Comparison of ENCODE assay signal across 7 mouse cellular contexts in the genomic region with DNA sequence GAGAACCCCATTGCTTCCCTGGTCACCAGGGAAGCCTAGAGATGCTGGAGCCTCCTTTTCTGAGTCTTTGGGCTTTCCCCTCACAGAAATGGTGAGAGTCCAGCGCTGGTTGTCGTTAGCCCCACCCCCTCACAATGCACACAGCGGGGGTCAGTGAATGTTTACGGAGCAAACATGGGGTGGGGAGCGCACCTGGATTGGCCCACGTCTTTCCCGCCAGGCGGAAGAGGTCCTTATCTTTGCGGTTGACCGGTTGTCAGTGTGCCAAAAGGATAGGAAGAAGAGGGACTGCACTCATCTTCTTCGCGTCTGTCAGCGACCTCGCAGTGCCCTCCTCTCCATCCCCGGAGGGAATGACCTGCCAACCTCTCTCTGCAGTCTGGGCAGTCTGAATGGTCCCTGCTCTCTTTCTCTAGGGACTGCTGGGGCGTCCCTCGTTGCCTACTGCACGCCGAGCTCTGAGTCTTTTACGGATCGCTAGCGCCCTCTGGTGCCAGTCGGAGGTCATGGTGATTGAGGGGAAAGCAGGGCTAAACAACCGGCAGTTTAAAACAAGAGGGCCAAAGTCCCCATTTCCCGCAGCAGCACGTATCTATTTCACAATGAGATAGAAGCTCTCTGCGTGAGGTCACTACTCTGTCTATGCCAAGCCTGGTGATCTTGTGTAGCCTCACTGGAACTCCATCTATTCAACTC. TPM values are rescaled to one million over a fixed set of nuclear protein-coding genes. Genes with fewer than 3 reads are reported as not detected.
DNase-seq lines count a peak whose midpoint lies in the region; ATAC-seq and TF ChIP-seq lines count a peak whose summit lies in the region.

No protein-coding gene starts in this region.

- peak; percentile 97 for TF ChIP-seq CTCF in intestine, postnatal 0 days (IDR thresholded peaks at IDR 0.05; ENCODE audit: low read depth)
- TF ChIP-seq CTCF in small intestine, adult 2 months (IDR thresholded peaks at IDR 0.05; ENCODE audit: extremely low read depth, insufficient read length, insufficient replicate concordance, low read depth, low read length) = peak; percentile 95; the same call in 1 of the 2 replicates

- peak; percentile 79 for ATAC-seq in granulocyte monocyte progenitor cell, adult 5-6 weeks (replicated peaks; ENCODE audit: poor library complexity, severe bottlenecking)
- ATAC-seq in intestine, postnatal 0 days = peak; percentile 75
- ATAC-seq in midbrain, embryonic 13.5 days = peak; percentile 62

- H3K4me3 ChIP-seq in intestine, postnatal 0 days (ENCODE audit: low read depth, low read length) = 0 out of 2 replicates have a peak overlapping the region, but pooled peaks have one; percentile 11
- H3K4me3 ChIP-seq in limb, embryonic 10.5 days = peak overlapping the region; percentile 29
- H3K4me3 ChIP-seq in midbrain, embryonic 13.5 days (replicated peaks) = peak overlapping the region; percentile 28
- peak overlapping the region; percentile 40 for H3K4me3 ChIP-seq in small intestine, adult 2 months (ENCODE audit: low read depth, low read length)

- H3K36me3 ChIP-seq in intestine, postnatal 0 days (ENCODE audit: control insufficient read depth, insufficient read depth) = peaks cover 12% of the 10 kb centered on the region
- peaks cover 3% of the 10 kb centered on the region for H3K36me3 ChIP-seq in limb, embryonic 10.5 days
- peaks cover 12% of the 10 kb centered on the region for H3K36me3 ChIP-seq in midbrain, embryonic 13.5 days
- H3K36me3 ChIP-seq in small intestine, adult 2 months (ENCODE audit: control insufficient read depth, insufficient read depth, low read length) = peaks cover 27% of the 10 kb centered on the region

- 2% methylated on average over 27 of the region's 27 CpGs for whole genome bisulfite sequencing in intestine, postnatal 0 days
- WGBS in limb, embryonic 10.5 days = 2% methylated on average over 27 of the region's 27 CpGs
- under 1% methylated on average over 27 of the region's 27 CpGs for WGBS in midbrain, embryonic 13.5 days
- 1% methylated on average over 27 of the region's 27 CpGs for WGBS in small intestine, adult 2 months

- H3K27me3 ChIP-seq in intestine, postnatal 0 days (replicated peaks; ENCODE audit: control insufficient read depth, insufficient read depth, low read length) = peaks cover 35% of the 10 kb centered on the region
- peaks cover 94% of the 10 kb centered on the region for H3K27me3 ChIP-seq in limb, embryonic 10.5 days (ENCODE audit: low read depth, poor library complexity, severe bottlenecking)
- H3K27me3 ChIP-seq in midbrain, embryonic 13.5 days = peaks cover 73% of the 10 kb centered on the region
- H3K27me3 ChIP-seq in small intestine, adult 2 months (ENCODE audit: control insufficient read depth, insufficient read depth, low read length) = no peaks in the 10 kb centered on the region; the same call in 1 of the 2 replicates

- H3K9ac ChIP-seq in intestine, postnatal 0 days (ENCODE audit: low read depth, low read length) = no peak overlapping the region
- H3K9ac ChIP-seq in midbrain, embryonic 13.5 days (replicated peaks) = peak overlapping the region; percentile 28

- peak overlapping the region; percentile 54 for H3K4me2 ChIP-seq in intestine, postnatal 0 days (replicated peaks; ENCODE audit: low read depth)
- peak overlapping the region; percentile 56 for H3K4me2 ChIP-seq in midbrain, embryonic 13.5 days (replicated peaks)

- H3K4me1 ChIP-seq in intestine, postnatal 0 days (replicated peaks; ENCODE audit: control insufficient read depth, insufficient read depth, low read length) = no peaks in the 10 kb centered on the region; the same call in 1 of the 2 replicates
- peaks cover 60% of the 10 kb centered on the region for H3K4me1 ChIP-seq in limb, embryonic 10.5 days
- peaks cover 25% of the 10 kb centered on the region for H3K4me1 ChIP-seq in midbrain, embryonic 13.5 days (replicated peaks)
- peaks cover 14% of the 10 kb centered on the region; the same call in 1 of the 2 replicates for H3K4me1 ChIP-seq in small intestine, adult 2 months (ENCODE audit: control insufficient read depth, insufficient read depth, insufficient read length, low read length)

- peak; percentile 66 for DNase-seq in adrenal gland, adult 8-10 months
- DNase-seq in embryo, embryonic 9.5 days (ENCODE audit: extremely low spot score) = peak; percentile 89
- peak; percentile 95 for DNase-seq in limb, embryonic 10.5 days (ENCODE audit: low spot score)

- H3K27ac ChIP-seq in intestine, postnatal 0 days (ENCODE audit: low read depth, low read length) = no peak overlapping the region
- H3K27ac ChIP-seq in limb, embryonic 10.5 days = no peak overlapping the region
- no peak overlapping the region for H3K27ac ChIP-seq in midbrain, embryonic 13.5 days
- H3K27ac ChIP-seq in small intestine, adult 2 months (ENCODE audit: insufficient read depth, low read depth, low read length) = 0 out of 2 replicates have a peak overlapping the region, but pooled peaks have one; percentile 14

- TF ChIP-seq POLR2A in small intestine, adult 2 months (IDR thresholded peaks at IDR 0.05; ENCODE audit: low read depth, low read length) = peak; percentile 40; the same call in 1 of the 2 replicates

- no peaks in the 10 kb centered on the region for H3K9me3 ChIP-seq in intestine, postnatal 0 days (ENCODE audit: control insufficient read depth)
- no peaks in the 10 kb centered on the region for H3K9me3 ChIP-seq in limb, embryonic 10.5 days (replicated peaks)
- H3K9me3 ChIP-seq in midbrain, embryonic 13.5 days = no peaks in the 10 kb centered on the region

RNA-seq across cellular contexts. Expression of gene Gp1bb, which starts 4.7 kb away (rescaled TPM):
- not detected for total RNA-seq in adrenal gland, adult 8-10 months (2022)
- total RNA-seq in granulocyte monocyte progenitor cell, adult 5-6 weeks (2014; fragmentation: Nextera tagmentation) = not detected in 2 replicates
- total RNA-seq in granulocyte monocyte progenitor cell, adult 5-6 weeks (2017) = not detected in 2 replicates
- polyA plus RNA-seq in intestine, postnatal 0 days (2015; fragmentation: Nextera tagmentation; extraction: Ambion mirVana) = 1.6 and 2.4 TPM in 2 replicates
- polyA plus RNA-seq in limb, embryonic 10.5 days (2016; fragmentation: Nextera tagmentation; extraction: Ambion mirVana) = 1.8 and 2.8 TPM in 2 replicates
- polyA plus RNA-seq in midbrain, embryonic 13.5 days (2015; fragmentation: Nextera tagmentation; extraction: Ambion mirVana) = 8.2 and 10.5 TPM in 2 replicates
- 35.8 and 580 TPM in 2 replicates for polyA plus RNA-seq in small intestine, adult 2 months (2012; rRNA removed)

RNA-seq across cellular contexts. Expression of gene Gm49601, which starts 8.7 kb away (rescaled TPM):
- total RNA-seq in adrenal gland, adult 8-10 months (2022) = 1 to 10 TPM; 3.6 to 8.5 (median 5.6) TPM
- 1.9 TPM in 1 of 2 replicates, not detected in the other for total RNA-seq in granulocyte monocyte progenitor cell, adult 5-6 weeks (2014; fragmentation: Nextera tagmentation)
- not detected in 2 replicates for total RNA-seq in granulocyte monocyte progenitor cell, adult 5-6 weeks (2017)
- polyA plus RNA-seq in intestine, postnatal 0 days (2015; fragmentation: Nextera tagmentation; extraction: Ambion mirVana) = 0.34 and 1.4 TPM in 2 replicates
- polyA plus RNA-seq in limb, embryonic 10.5 days (2016; fragmentation: Nextera tagmentation; extraction: Ambion mirVana) = 2.3 and 4.7 TPM in 2 replicates
- polyA plus RNA-seq in midbrain, embryonic 13.5 days (2015; fragmentation: Nextera tagmentation; extraction: Ambion mirVana) = 16.5 and 18.3 TPM in 2 replicates
- 22.7 and 156 TPM in 2 replicates for polyA plus RNA-seq in small intestine, adult 2 months (2012; rRNA removed)

RNA-seq across cellular contexts. Expression of gene Sept5, which starts 12.2 kb away (rescaled TPM):
- total RNA-seq in adrenal gland, adult 8-10 months (2022) = 10 to 100 TPM in 3 of 4 experiments, 1 to 10 TPM in 1; 8.5 to 18.5 (median 12.0) TPM
- total RNA-seq in granulocyte monocyte progenitor cell, adult 5-6 weeks (2014; fragmentation: Nextera tagmentation) = not detected in 2 replicates
- total RNA-seq in granulocyte monocyte progenitor cell, adult 5-6 weeks (2017) = 1.8 and 2.6 TPM in 2 replicates
- 24.7 and 25.4 TPM in 2 replicates for polyA plus RNA-seq in intestine, postnatal 0 days (2015; fragmentation: Nextera tagmentation; extraction: Ambion mirVana)
- 19.4 and 29.1 TPM in 2 replicates for polyA plus RNA-seq in limb, embryonic 10.5 days (2016; fragmentation: Nextera tagmentation; extraction: Ambion mirVana)
- 149 and 151 TPM in 2 replicates for polyA plus RNA-seq in midbrain, embryonic 13.5 days (2015; fragmentation: Nextera tagmentation; extraction: Ambion mirVana)
- 64.1 and 381 TPM in 2 replicates for polyA plus RNA-seq in small intestine, adult 2 months (2012; rRNA removed)

RNA-seq across cellular contexts. Expression of gene Tbx1, which starts 27.0 kb away (rescaled TPM):
- not detected for total RNA-seq in adrenal gland, adult 8-10 months (2022)
- total RNA-seq in granulocyte monocyte progenitor cell, adult 5-6 weeks (2014; fragmentation: Nextera tagmentation) = not detected in 2 replicates
- not detected in 2 replicates for total RNA-seq in granulocyte monocyte progenitor cell, adult 5-6 weeks (2017)
- 0.93 and 1.0 TPM in 2 replicates for polyA plus RNA-seq in intestine, postnatal 0 days (2015; fragmentation: Nextera tagmentation; extraction: Ambion mirVana)
- polyA plus RNA-seq in limb, embryonic 10.5 days (2016; fragmentation: Nextera tagmentation; extraction: Ambion mirVana) = 1.1 and 1.7 TPM in 2 replicates
- polyA plus RNA-seq in midbrain, embryonic 13.5 days (2015; fragmentation: Nextera tagmentation; extraction: Ambion mirVana) = 0.34 and 0.71 TPM in 2 replicates
- polyA plus RNA-seq in small intestine, adult 2 months (2012; rRNA removed) = 2.6 and 8.3 TPM in 2 replicates
